Mouse (Mus musculus) right cerebral cortex, adult 2 months (tissue): ENCODE results near the gene Iqch.
A peak's percentile ranks its signal among the peaks of the same experiment; 100 is the strongest.

Experiments used
- DNase-seq, 2 experiments: peaks; one replicate each; pipeline ENCODE4 v3.0.0; 2021 to 2022; ENCODE audit warnings: low spot score in 2 of 2

Gene Iqch

GRCm38 (mm10) chr9:63612565-63613515 lies 10.5 kb upstream of the Iqch start:
- DNase-seq: no peak

GRCm38 (mm10) chr9:63611967-63612366 lies 9.7 kb upstream of the Iqch start:
- no peak for DNase-seq

- DNase-seq: no peak
Observed at GRCm38 (mm10) chr9:63610841-63611366, 8.6 kb upstream of the Iqch start.

GRCm38 (mm10) chr9:63610231-63610630 lies 7.9 kb upstream of the Iqch start:
- no peak for DNase-seq

- DNase-seq: no peak
Observed at GRCm38 (mm10) chr9:63609776-63610175, 7.5 kb upstream of the Iqch start.

GRCm38 (mm10) chr9:63609246-63609645 lies 7.0 kb upstream of the Iqch start:
- DNase-seq: no peak

GRCm38 (mm10) chr9:63608006-63608405 lies 5.7 kb upstream of the Iqch start:
- no peak for DNase-seq

GRCm38 (mm10) chr9:63606594-63606993 lies 4.3 kb upstream of the Iqch start:
- no peak for DNase-seq

GRCm38 (mm10) chr9:63603849-63604248 lies 1.6 kb upstream of the Iqch start:
- no peak for DNase-seq

- DNase-seq: peak in 1 of 2 experiments; percentile 39
Observed at GRCm38 (mm10) chr9:63596660-63597059, 5.6 kb downstream of the Iqch start.

- DNase-seq: no peak
Observed at GRCm38 (mm10) chr9:63595652-63596051, 6.6 kb downstream of the Iqch start.

- DNase-seq: no peak
Observed at GRCm38 (mm10) chr9:63595032-63595431, 7.3 kb downstream of the Iqch start.

- DNase-seq: no peak
Observed at GRCm38 (mm10) chr9:63591661-63592256, 10.5 kb downstream of the Iqch start.

- DNase-seq: no peak
Observed at GRCm38 (mm10) chr9:63590592-63590991, 11.7 kb downstream of the Iqch start.

- DNase-seq: no peak
Observed at GRCm38 (mm10) chr9:63589209-63589608, 13.1 kb downstream of the Iqch start.

- DNase-seq: no peak
Observed at GRCm38 (mm10) chr9:63585251-63585650, 17.0 kb downstream of the Iqch start.

- DNase-seq: peak in 1 of 2 experiments; percentile 24
Observed at GRCm38 (mm10) chr9:63581778-63582177, 20.5 kb downstream of the Iqch start.

- no peak for DNase-seq
Observed at GRCm38 (mm10) chr9:63580046-63580445, 22.2 kb downstream of the Iqch start.

- no peak for DNase-seq
Observed at GRCm38 (mm10) chr9:63579644-63580043, 22.6 kb downstream of the Iqch start.

- DNase-seq: no peak
Observed at GRCm38 (mm10) chr9:63577469-63577868, 24.8 kb downstream of the Iqch start.

- DNase-seq: peak in 1 of 2 experiments; percentile 16
Observed at GRCm38 (mm10) chr9:63572874-63573273, 29.4 kb downstream of the Iqch start.

GRCm38 (mm10) chr9:63571895-63572294 lies 30.4 kb downstream of the Iqch start:
- no peak for DNase-seq

- DNase-seq: no peak
Observed at GRCm38 (mm10) chr9:63568808-63569207, 33.5 kb downstream of the Iqch start.
